Mouse (Mus musculus) liver, embryonic 14.5 days (tissue): Measurements from ENCODE around the gene Ehd4. TPM values are rescaled to one million over a fixed set of nuclear protein-coding genes. Genes with fewer than 3 reads are reported as not detected.

Experiments
- ATAC-seq: fragments of 200-750 bp; cut with Nextera tagmentation; 2 replicates; pipeline ENCODE4 v1.8.0; 2017; ENCODE audit warnings: moderate number of reproducible peaks, mild to moderate bottlenecking, moderate library complexity; ENCODE audit not compliant: insufficient read depth
- DNase-seq, 3 experiments: peaks; one replicate each; pipeline ENCODE4 v3.0.0-alpha.2; 2012 to 2013; ENCODE audit warnings: low read depth in 3 of 3, low spot score in 3 of 3
- H3K27ac ChIP-seq: fragments of 300-500 bp; sonication (generic); 2 replicates; pipeline ENCODE4 v1.5.1; 2014; ENCODE audit warnings: moderate library complexity, mild to moderate bottlenecking, control low read depth, inconsistent platforms
- H3K27me3 ChIP-seq: fragments of 300-500 bp; sonication (generic); 2 replicates; pipeline ENCODE4 v1.6.1; 2014; ENCODE audit warnings: mild to moderate bottlenecking, low read length, moderate library complexity; ENCODE audit not compliant: control insufficient read depth, insufficient read depth
- H3K36me3 ChIP-seq: fragments of 300-500 bp; sonication (generic); replicated peaks from 2 replicates; pipeline ENCODE4 v1.6.1; 2014; ENCODE audit warnings: low read depth; ENCODE audit not compliant: control insufficient read depth, insufficient read depth
- H3K4me1 ChIP-seq, 2 experiments: fragments of 200-500 bp in 1 of 2; fragments of 300-500 bp in 1 of 2; sonication (generic) in 1 of 2; replicated peaks; 2 replicates each; pipeline ENCODE4 v1.6.1; 2012 to 2014; ENCODE audit warnings: antibody characterized with exemption in 1 of 2, inconsistent platforms in 1 of 2, low read length in 1 of 2; ENCODE audit not compliant: control insufficient read depth in 2 of 2, insufficient read depth in 2 of 2
- H3K4me2 ChIP-seq: fragments of 300-500 bp; sonication (generic); 2 replicates; pipeline ENCODE4 v1.6.1; 2014; ENCODE audit warnings: low read depth, mild to moderate bottlenecking, control low read depth, moderate library complexity
- H3K4me3 ChIP-seq, 2 experiments: fragments of 200-500 bp in 1 of 2; fragments of 300-500 bp in 1 of 2; sonication (generic) in 1 of 2; 2 replicates each; pipeline ENCODE4 v1.5.1; 2012 to 2014; ENCODE audit warnings: low read depth in 2 of 2, low read length in 2 of 2, mild to moderate bottlenecking in 2 of 2, control low read depth in 1 of 2, inconsistent platforms in 1 of 2, moderate library complexity in 1 of 2; ENCODE audit not compliant: insufficient read depth in 1 of 2
- H3K9ac ChIP-seq: fragments of 300-500 bp; sonication (generic); replicated peaks from 2 replicates; pipeline ENCODE4 v1.6.1; 2014; ENCODE audit warnings: mild to moderate bottlenecking, control low read depth, moderate library complexity
- H3K9me3 ChIP-seq: fragments of 300-500 bp; sonication (generic); 2 replicates; pipeline ENCODE4 v1.6.1; 2016; ENCODE audit warnings: low read length, mixed read lengths; ENCODE audit not compliant: control insufficient read depth
- CTCF ChIP-seq: IDR thresholded peaks from 2 replicates; pipeline ENCODE4 v1.5.1; 2016; ENCODE audit warnings: antibody characterized with exemption, low read depth, control low read depth
- EP300 ChIP-seq: IDR thresholded peaks from 2 replicates; pipeline ENCODE4 v1.6.1; 2016; ENCODE audit warnings: antibody characterized with exemption, low read depth
- WGBS: fragments of 180-500 bp; shearing (Covaris S2); extraction: QIAGEN DNeasy Blood & Tissue Kit; methylation state at CpG from one replicate; pipeline ENCODE4 v1.1.7; 2014; ENCODE audit not compliant: insufficient replicate concordance; 5-methylcytosine and 5-hydroxymethylcytosine counted together
- polyA plus RNA-seq, 2 experiments: library from polyadenylated mRNA; depleted of rRNA in 1 of 2; stranded (reverse) in 1 of 2; unstranded in 1 of 2; fragments of >200 nt; fragmentation: Nextera tagmentation in 1 of 2; extraction: Ambion mirVana in 1 of 2; gene quantifications; 2 replicates each; pipeline versions ENCODE4 v1.2.1 to v1.2.3; 2012 to 2014

Gene Ehd4
- polyA plus RNA-seq, 2 experiments = 6.8 to 15.9 TPM

- no peaks in the 10 kb centered on the region for H3K36me3 ChIP-seq
- WGBS = 29% methylated on average over 5 of the region's 5 CpGs
- no peak for DNase-seq
- no peak overlapping the region for H3K4me2 ChIP-seq
- no peak overlapping the region for H3K9ac ChIP-seq
- no peak for ATAC-seq
- H3K9me3 ChIP-seq = no peaks in the 10 kb centered on the region
- no peak overlapping the region for H3K27ac ChIP-seq
- peaks cover 3 to 7% of the 10 kb centered on the region in 2 experiments; a peak in 3 of 4 replicates for H3K4me1 ChIP-seq
- no peaks in the 10 kb centered on the region for H3K27me3 ChIP-seq
- no peak for TF ChIP-seq EP300
- TF ChIP-seq CTCF = peak; percentile 44; the same call in 1 of the 2 replicates
- H3K4me3 ChIP-seq = no peak overlapping the region
These were observed 3.6 kb upstream of the Ehd4 start for GRCm38 (mm10) chr2:120158016-120158415.

GRCm38 (mm10) chr2:120157606-120158005, 3.2 kb upstream of the Ehd4 start:
- ATAC-seq = no peak
- H3K27ac ChIP-seq = no peak overlapping the region

DNA sequence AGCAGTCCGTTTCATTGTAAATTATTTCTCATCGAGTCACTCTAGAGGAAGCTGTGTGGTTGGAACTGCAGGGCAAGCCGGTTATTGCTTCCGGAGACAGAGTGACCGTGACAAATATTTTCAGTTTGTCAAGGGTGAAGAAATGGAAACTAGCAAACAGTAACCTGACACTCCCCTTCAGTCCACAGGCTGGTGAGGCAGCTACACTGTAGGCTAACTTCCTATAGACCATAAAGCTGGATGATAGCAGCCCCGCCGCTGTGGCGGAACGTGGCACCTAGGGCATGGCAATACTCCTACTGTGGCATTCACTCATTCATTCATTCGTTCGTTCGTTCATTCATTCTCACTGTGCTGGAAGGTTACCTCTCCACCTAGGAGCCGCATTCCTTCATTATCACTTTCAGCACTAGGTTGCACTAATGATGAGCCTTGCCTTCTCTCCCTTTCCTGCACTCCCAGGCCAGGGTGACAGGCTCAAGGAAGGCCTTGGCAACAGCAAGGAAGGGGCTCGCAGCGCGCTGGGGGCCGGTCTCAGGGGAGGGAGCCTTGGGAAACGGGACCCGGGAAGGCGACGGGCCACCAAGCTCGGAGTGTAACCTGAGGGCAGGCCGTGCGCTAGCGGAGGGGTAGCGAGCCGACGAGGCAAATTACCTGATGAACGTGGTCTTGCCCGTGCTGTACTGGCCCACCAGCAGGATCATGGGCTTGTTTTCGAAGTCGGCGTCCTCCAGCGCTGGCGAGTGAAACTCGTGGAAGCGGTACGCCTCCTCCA, 633 bp downstream of the Ehd4 start:
- peak; percentile 26 for ATAC-seq
- WGBS = under 1% methylated on average over 36 of the region's 38 CpGs

More at GRCm38 (mm10) chr2:120157606-120158005, 3.2 kb upstream of the Ehd4 start:
- H3K36me3 ChIP-seq = no peaks in the 10 kb centered on the region
- H3K4me3 ChIP-seq = no peak overlapping the region
- WGBS = 67% methylated on average over 2 of the region's 2 CpGs
- no peaks in the 10 kb centered on the region for H3K27me3 ChIP-seq
- no peaks in the 10 kb centered on the region for H3K9me3 ChIP-seq
- H3K4me2 ChIP-seq = no peak overlapping the region
- peak; percentile 55 for TF ChIP-seq CTCF
- TF ChIP-seq EP300 = no peak
- no peak for DNase-seq
- no peak overlapping the region for H3K9ac ChIP-seq
- peaks cover 3 to 7% of the 10 kb centered on the region in 2 experiments; a peak in 3 of 4 replicates for H3K4me1 ChIP-seq

DNA sequence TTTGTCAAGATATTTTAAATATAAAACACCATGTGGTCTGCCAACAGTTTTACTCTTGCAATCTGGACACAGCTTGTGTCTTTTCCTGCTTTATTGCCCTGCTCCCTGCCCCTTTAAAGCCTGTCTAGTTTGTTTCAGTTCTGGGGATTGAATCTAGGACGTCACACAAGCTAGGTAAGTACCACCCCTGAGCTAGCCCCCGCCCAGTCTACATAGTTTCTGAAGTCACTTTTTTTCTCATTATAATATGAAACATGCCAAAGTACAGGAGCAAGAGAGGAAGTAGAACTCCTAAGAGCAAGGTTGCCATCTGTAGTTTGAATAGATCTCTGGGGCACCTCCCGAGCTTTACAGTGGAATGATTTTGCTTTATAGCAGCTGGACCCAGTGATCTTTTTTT, 3.8 kb downstream of the Ehd4 start:
- H3K27me3 ChIP-seq = no peaks in the 10 kb centered on the region
- no peak overlapping the region for H3K4me3 ChIP-seq
- TF ChIP-seq EP300 (no peak), CTCF (no peak)
- H3K4me2 ChIP-seq = no peak overlapping the region
- DNase-seq = no peak
- H3K4me1 ChIP-seq = peaks cover 3 to 12% of the 10 kb centered on the region in 2 experiments; a peak in 3 of 4 replicates
- no peaks in the 10 kb centered on the region for H3K9me3 ChIP-seq
- no peak overlapping the region for H3K9ac ChIP-seq
- H3K36me3 ChIP-seq = no peaks in the 10 kb centered on the region
- 66% methylated on average over 3 of the region's 3 CpGs for WGBS
- H3K27ac ChIP-seq = no peak overlapping the region
- ATAC-seq = no peak

More for the DNA sequence above, 633 bp downstream of the Ehd4 start:
- Histone ChIP-seq H3K27ac (peak overlapping the region; percentile 24), H3K9me3 (no peaks in the 10 kb centered on the region), H3K4me1 (peaks cover 3 to 7% of the 10 kb centered on the region in 2 experiments; a peak in 3 of 4 replicates), H3K27me3 (no peaks in the 10 kb centered on the region), H3K4me2 (peak overlapping the region; percentile 96), H3K4me3 (peak overlapping the region; percentile 65 to 74), H3K9ac (peak overlapping the region; percentile 75), H3K36me3 (no peaks in the 10 kb centered on the region)
- peak in 2 of 3 experiments; percentile 27 to 33 for DNase-seq
- TF ChIP-seq CTCF (no peak), EP300 (no peak)

GRCm38 (mm10) chr2:120149634-120150033, 4.8 kb downstream of the Ehd4 start:
- WGBS = 69% methylated on average over 7 of the region's 7 CpGs
- Histone ChIP-seq H3K36me3 (no peaks in the 10 kb centered on the region), H3K4me2 (no peak overlapping the region), H3K27me3 (no peaks in the 10 kb centered on the region), H3K4me3 (no peak overlapping the region), H3K9me3 (no peaks in the 10 kb centered on the region), H3K4me1 (peaks cover 0 to 8% of the 10 kb centered on the region in 2 experiments; a peak in 2 of 4 replicates), H3K9ac (no peak overlapping the region), H3K27ac (no peak overlapping the region)
- ATAC-seq (no peak), DNase-seq (no peak)
- TF ChIP-seq CTCF (no peak), EP300 (no peak)
